Mouse (Mus musculus) liver, embryonic 14.5 days (tissue): ENCODE data around the gene Kif12. TPM values are rescaled to one million over a fixed set of nuclear protein-coding genes. Genes with fewer than 3 reads are reported as not detected.

ENCODE experiments used
- ATAC-seq: fragments of 200-750 bp; cut with Nextera tagmentation; 2 replicates; pipeline ENCODE4 v1.8.0; 2017; ENCODE audit warnings: moderate number of reproducible peaks, mild to moderate bottlenecking, moderate library complexity; ENCODE audit not compliant: insufficient read depth
- DNase-seq, 3 experiments: peaks; one replicate each; pipeline ENCODE4 v3.0.0-alpha.2; 2012 to 2013; ENCODE audit warnings: low read depth in 3 of 3, low spot score in 3 of 3
- H3K27ac ChIP-seq: fragments of 300-500 bp; sonication (generic); 2 replicates; pipeline ENCODE4 v1.5.1; 2014; ENCODE audit warnings: moderate library complexity, mild to moderate bottlenecking, control low read depth, inconsistent platforms
- H3K27me3 ChIP-seq: fragments of 300-500 bp; sonication (generic); 2 replicates; pipeline ENCODE4 v1.6.1; 2014; ENCODE audit warnings: mild to moderate bottlenecking, low read length, moderate library complexity; ENCODE audit not compliant: control insufficient read depth, insufficient read depth
- H3K36me3 ChIP-seq: fragments of 300-500 bp; sonication (generic); replicated peaks from 2 replicates; pipeline ENCODE4 v1.6.1; 2014; ENCODE audit warnings: low read depth; ENCODE audit not compliant: control insufficient read depth, insufficient read depth
- H3K4me1 ChIP-seq, 2 experiments: fragments of 200-500 bp in 1 of 2; fragments of 300-500 bp in 1 of 2; sonication (generic) in 1 of 2; replicated peaks; 2 replicates each; pipeline ENCODE4 v1.6.1; 2012 to 2014; ENCODE audit warnings: antibody characterized with exemption in 1 of 2, inconsistent platforms in 1 of 2, low read length in 1 of 2; ENCODE audit not compliant: control insufficient read depth in 2 of 2, insufficient read depth in 2 of 2
- H3K4me2 ChIP-seq: fragments of 300-500 bp; sonication (generic); 2 replicates; pipeline ENCODE4 v1.6.1; 2014; ENCODE audit warnings: low read depth, mild to moderate bottlenecking, control low read depth, moderate library complexity
- H3K4me3 ChIP-seq, 2 experiments: fragments of 200-500 bp in 1 of 2; fragments of 300-500 bp in 1 of 2; sonication (generic) in 1 of 2; 2 replicates each; pipeline ENCODE4 v1.5.1; 2012 to 2014; ENCODE audit warnings: low read depth in 2 of 2, low read length in 2 of 2, mild to moderate bottlenecking in 2 of 2, control low read depth in 1 of 2, inconsistent platforms in 1 of 2, moderate library complexity in 1 of 2; ENCODE audit not compliant: insufficient read depth in 1 of 2
- H3K9ac ChIP-seq: fragments of 300-500 bp; sonication (generic); replicated peaks from 2 replicates; pipeline ENCODE4 v1.6.1; 2014; ENCODE audit warnings: mild to moderate bottlenecking, control low read depth, moderate library complexity
- H3K9me3 ChIP-seq: fragments of 300-500 bp; sonication (generic); 2 replicates; pipeline ENCODE4 v1.6.1; 2016; ENCODE audit warnings: low read length, mixed read lengths; ENCODE audit not compliant: control insufficient read depth
- CTCF ChIP-seq: IDR thresholded peaks from 2 replicates; pipeline ENCODE4 v1.5.1; 2016; ENCODE audit warnings: antibody characterized with exemption, low read depth, control low read depth
- EP300 ChIP-seq: IDR thresholded peaks from 2 replicates; pipeline ENCODE4 v1.6.1; 2016; ENCODE audit warnings: antibody characterized with exemption, low read depth
- WGBS: fragments of 180-500 bp; shearing (Covaris S2); extraction: QIAGEN DNeasy Blood & Tissue Kit; methylation state at CpG from one replicate; pipeline ENCODE4 v1.1.7; 2014; ENCODE audit not compliant: insufficient replicate concordance; 5-methylcytosine and 5-hydroxymethylcytosine counted together
- polyA plus RNA-seq, 2 experiments: library from polyadenylated mRNA; depleted of rRNA in 1 of 2; stranded (reverse) in 1 of 2; unstranded in 1 of 2; fragments of >200 nt; fragmentation: Nextera tagmentation in 1 of 2; extraction: Ambion mirVana in 1 of 2; gene quantifications; 2 replicates each; pipeline versions ENCODE4 v1.2.1 to v1.2.3; 2012 to 2014

The Kif12 gene
- polyA plus RNA-seq, 2 experiments, result 3.8 to 5.7 TPM

GRCm38 (mm10) chr4:63124861-63125466 lies 47.0 kb downstream of the Kif12 start:
- no peak overlapping the region for H3K4me2 ChIP-seq
- no peak for TF ChIP-seq EP300
- TF ChIP-seq CTCF, result no peak
- no peaks in the 10 kb centered on the region for H3K9me3 ChIP-seq
- H3K27me3 ChIP-seq, result no peaks in the 10 kb centered on the region
- WGBS, result 50% methylated on average over 8 of the region's 8 CpGs
- DNase-seq (no peak), ATAC-seq (no peak)
- H3K4me1 ChIP-seq, result no peaks in the 10 kb centered on the region
- no peaks in the 10 kb centered on the region for H3K36me3 ChIP-seq
- no peak overlapping the region for H3K9ac ChIP-seq
- H3K27ac ChIP-seq, result no peak overlapping the region
- no peak overlapping the region for H3K4me3 ChIP-seq

DNA sequence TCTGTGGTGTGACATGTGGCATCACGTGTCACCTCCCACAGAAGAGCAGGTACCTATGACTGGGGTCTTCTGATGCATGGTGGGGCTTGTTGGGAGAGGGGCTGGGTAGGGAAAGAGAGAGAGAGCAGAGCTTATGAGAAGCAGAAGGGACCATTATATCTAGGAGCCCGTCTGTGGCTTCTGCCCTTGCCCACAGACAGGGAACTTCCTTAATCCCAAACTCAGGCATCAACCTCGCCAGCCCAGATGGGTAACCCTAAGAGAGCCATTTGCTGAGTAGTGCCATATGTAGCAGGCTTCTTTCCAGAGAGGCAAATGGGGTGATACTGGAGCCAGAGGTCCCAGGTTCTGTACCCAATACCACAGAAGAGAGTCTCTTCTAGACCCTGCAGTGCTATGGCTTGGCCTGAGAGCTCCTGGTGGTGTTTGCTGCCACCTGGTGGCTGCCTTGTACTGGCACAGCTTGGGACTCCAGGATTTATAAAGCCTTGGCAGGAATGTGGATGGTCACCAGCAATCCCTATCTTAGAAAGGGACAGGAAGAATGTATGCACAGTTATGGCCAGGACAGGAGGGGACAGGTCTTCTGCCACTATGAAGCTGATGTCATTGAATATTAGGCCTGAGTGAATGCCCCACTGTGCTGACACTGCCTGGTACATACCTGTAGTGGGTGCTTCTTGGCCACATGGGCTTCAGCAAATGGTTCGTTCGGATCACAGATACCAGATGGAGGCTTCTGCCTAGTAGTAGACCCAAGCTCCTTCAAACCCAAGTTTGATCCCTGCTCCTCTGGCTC lies 53.1 kb downstream of the Kif12 start:
- DNase-seq, result peak; percentile 12 to 19 (median 17)
- no peaks in the 10 kb centered on the region for H3K9me3 ChIP-seq
- 55% methylated on average over 5 of the region's 5 CpGs for WGBS
- H3K4me3 ChIP-seq, result no peak overlapping the region
- no peak for ATAC-seq
- no peak overlapping the region for H3K9ac ChIP-seq
- no peak overlapping the region for H3K4me2 ChIP-seq
- no peak for TF ChIP-seq EP300
- TF ChIP-seq CTCF, result peak; percentile 90
- no peaks in the 10 kb centered on the region for H3K36me3 ChIP-seq
- H3K27me3 ChIP-seq, result no peaks in the 10 kb centered on the region
- no peak overlapping the region for H3K27ac ChIP-seq
- H3K4me1 ChIP-seq, result no peaks in the 10 kb centered on the region

Other genes with a start within 250 kb of the Kif12 start
- 1.5 TPM in 2 replicates for gene Zfp618, start 206.6 kb downstream of the Kif12 start, polyA plus RNA-seq (2012; rRNA removed)
- gene Zfp618, start 206.6 kb downstream of the Kif12 start, polyA plus RNA-seq (2014; fragmentation: Nextera tagmentation; extraction: Ambion mirVana), result 1.5 and 2.9 TPM in 2 replicates
- gene Ambp, start 17.3 kb downstream of the Kif12 start, polyA plus RNA-seq (2012; rRNA removed), result 580 and 780 TPM in 2 replicates
- gene Ambp, start 17.3 kb downstream of the Kif12 start, polyA plus RNA-seq (2014; fragmentation: Nextera tagmentation; extraction: Ambion mirVana), result 691 and 797 TPM in 2 replicates
- 3.8 and 4.2 TPM in 2 replicates for gene Col27a1, start 41.9 kb upstream of the Kif12 start, polyA plus RNA-seq (2012; rRNA removed)
- gene Col27a1, start 41.9 kb upstream of the Kif12 start, polyA plus RNA-seq (2014; fragmentation: Nextera tagmentation; extraction: Ambion mirVana), result 0.75 and 1.2 TPM in 2 replicates
- not detected in 2 replicates for gene Orm1, start 172.4 kb upstream of the Kif12 start, polyA plus RNA-seq (2012; rRNA removed)
- gene Orm1, start 172.4 kb upstream of the Kif12 start, polyA plus RNA-seq (2014; fragmentation: Nextera tagmentation; extraction: Ambion mirVana), result not detected in 2 replicates
- gene Orm3, start 184.0 kb upstream of the Kif12 start, polyA plus RNA-seq (2012; rRNA removed), result not detected in 2 replicates
- not detected in 2 replicates for gene Orm3, start 184.0 kb upstream of the Kif12 start, polyA plus RNA-seq (2014; fragmentation: Nextera tagmentation; extraction: Ambion mirVana)
- gene Orm2, start 190.3 kb upstream of the Kif12 start, polyA plus RNA-seq (2012; rRNA removed), result not detected in 2 replicates
- gene Orm2, start 190.3 kb upstream of the Kif12 start, polyA plus RNA-seq (2014; fragmentation: Nextera tagmentation; extraction: Ambion mirVana), result not detected in 2 replicates
- gene Akna, start 231.2 kb upstream of the Kif12 start, polyA plus RNA-seq (2012; rRNA removed), result 2.2 TPM in 2 replicates
- 2.4 and 2.8 TPM in 2 replicates for gene Akna, start 231.2 kb upstream of the Kif12 start, polyA plus RNA-seq (2014; fragmentation: Nextera tagmentation; extraction: Ambion mirVana)